Mouse (Mus musculus): ENCODE measurements at regions not wholly inside any gene's neighbourhood (a gene's known extent, or its start where the extent isn't known, plus 50 kb on each side); places are given as distances from the start of the nearest gene placed in this dataset.

- Histone ChIP-seq H3K9me3 (ENCODE audit: control insufficient read depth, low read length) (no peaks in the 10 kb centered on the region), H3K4me2 (ENCODE audit: low read length) (no peak overlapping the region), H3K4me3 (replicated peaks; ENCODE audit: low read length) (no peak overlapping the region), H3K4me1 (replicated peaks; ENCODE audit: control insufficient read depth, insufficient read depth, low read length) (peaks cover 9% of the 10 kb centered on the region), H3K9ac (replicated peaks; ENCODE audit: low read depth, low read length) (no peak overlapping the region), H3K27ac (ENCODE audit: low read length) (no peak overlapping the region), H3K27me3 (replicated peaks; ENCODE audit: control insufficient read depth, insufficient read depth, low read length) (no peaks in the 10 kb centered on the region), H3K36me3 (ENCODE audit: control insufficient read depth, insufficient read depth) (no peaks in the 10 kb centered on the region)
- 44% methylated on average over 9 of the region's 9 CpGs for whole genome bisulfite sequencing
- 0 out of 2 replicates have a peak, but pooled peaks have one; percentile 26 for ATAC-seq
Observed at GRCm38 (mm10) chr14:76778541-76779399, 222.1 kb upstream of the Serp2 start.

- H3K27ac ChIP-seq (ENCODE audit: low read length) = no peak overlapping the region
- no peak overlapping the region for H3K9ac ChIP-seq (replicated peaks; ENCODE audit: low read depth, low read length)
- H3K4me1 ChIP-seq (replicated peaks; ENCODE audit: control insufficient read depth, insufficient read depth, low read length) = peaks cover 8% of the 10 kb centered on the region; the same call in 1 of the 2 replicates
- H3K4me2 ChIP-seq (ENCODE audit: low read length) = no peak overlapping the region
- H3K27me3 ChIP-seq (replicated peaks; ENCODE audit: control insufficient read depth, insufficient read depth, low read length) = no peaks in the 10 kb centered on the region
- WGBS = 62% methylated on average over 3 of the region's 3 CpGs
- H3K4me3 ChIP-seq (replicated peaks; ENCODE audit: low read length) = no peak overlapping the region
- no peaks in the 10 kb centered on the region for H3K36me3 ChIP-seq (ENCODE audit: control insufficient read depth, insufficient read depth)
- H3K9me3 ChIP-seq (ENCODE audit: control insufficient read depth, low read length) = no peaks in the 10 kb centered on the region
- no peak for ATAC-seq
Observed at GRCm38 (mm10) chr14:76775387-76775924, 218.8 kb upstream of the Serp2 start.

- peak overlapping the region; percentile 29; the same call in 1 of the 2 replicates for H3K27ac ChIP-seq (ENCODE audit: low read length)
- no peak overlapping the region for H3K9ac ChIP-seq (replicated peaks; ENCODE audit: low read depth, low read length)
- H3K4me2 ChIP-seq (ENCODE audit: low read length) = no peak overlapping the region
- no peaks in the 10 kb centered on the region for H3K9me3 ChIP-seq (ENCODE audit: control insufficient read depth, low read length)
- ATAC-seq = peak; percentile 64; the same call in 1 of the 2 replicates
- H3K4me1 ChIP-seq (replicated peaks; ENCODE audit: control insufficient read depth, insufficient read depth, low read length) = peaks cover 5% of the 10 kb centered on the region; the same call in 1 of the 2 replicates
- H3K27me3 ChIP-seq (replicated peaks; ENCODE audit: control insufficient read depth, insufficient read depth, low read length) = no peaks in the 10 kb centered on the region
- WGBS = 25% methylated on average over 11 of the region's 11 CpGs
- no peak overlapping the region for H3K4me3 ChIP-seq (replicated peaks; ENCODE audit: low read length)
- H3K36me3 ChIP-seq (ENCODE audit: control insufficient read depth, insufficient read depth) = no peaks in the 10 kb centered on the region
Observed at GRCm38 (mm10) chr14:76772781-76773438, 216.2 kb upstream of the Serp2 start.

GRCm38 (mm10) chr14:76770106-76770505, 213.4 kb upstream of the Serp2 start:
- H3K27ac ChIP-seq (ENCODE audit: low read length) = no peak overlapping the region
- no peaks in the 10 kb centered on the region for H3K27me3 ChIP-seq (replicated peaks; ENCODE audit: control insufficient read depth, insufficient read depth, low read length)
- H3K4me1 ChIP-seq (replicated peaks; ENCODE audit: control insufficient read depth, insufficient read depth, low read length) = peaks cover 18% of the 10 kb centered on the region
- H3K9me3 ChIP-seq (ENCODE audit: control insufficient read depth, low read length) = no peaks in the 10 kb centered on the region
- WGBS = 93% methylated on average over 7 of the region's 7 CpGs
- no peak overlapping the region for H3K9ac ChIP-seq (replicated peaks; ENCODE audit: low read depth, low read length)
- no peak overlapping the region for H3K4me2 ChIP-seq (ENCODE audit: low read length)
- no peak overlapping the region for H3K4me3 ChIP-seq (replicated peaks; ENCODE audit: low read length)
- H3K36me3 ChIP-seq (ENCODE audit: control insufficient read depth, insufficient read depth) = no peaks in the 10 kb centered on the region
- no peak for ATAC-seq

- Histone ChIP-seq H3K27me3 (replicated peaks; ENCODE audit: control insufficient read depth, insufficient read depth, low read length) (no peaks in the 10 kb centered on the region), H3K9ac (replicated peaks; ENCODE audit: low read depth, low read length) (no peak overlapping the region), H3K4me3 (replicated peaks; ENCODE audit: low read length) (no peak overlapping the region), H3K4me2 (ENCODE audit: low read length) (no peak overlapping the region), H3K27ac (ENCODE audit: low read length) (no peak overlapping the region), H3K9me3 (ENCODE audit: control insufficient read depth, low read length) (no peaks in the 10 kb centered on the region), H3K36me3 (ENCODE audit: control insufficient read depth, insufficient read depth) (no peaks in the 10 kb centered on the region), H3K4me1 (replicated peaks; ENCODE audit: control insufficient read depth, insufficient read depth, low read length) (peaks cover 27% of the 10 kb centered on the region)
- ATAC-seq = no peak
- 67% methylated on average over 6 of the region's 6 CpGs for WGBS
Observed at GRCm38 (mm10) chr14:76767301-76767700, 210.6 kb upstream of the Serp2 start.

- H3K4me1 ChIP-seq (replicated peaks; ENCODE audit: control insufficient read depth, insufficient read depth, low read length) = peaks cover 27% of the 10 kb centered on the region
- H3K9ac ChIP-seq (replicated peaks; ENCODE audit: low read depth, low read length) = no peak overlapping the region
- peak overlapping the region; percentile 43; the same call in 1 of the 2 replicates for H3K27ac ChIP-seq (ENCODE audit: low read length)
- no peak overlapping the region for H3K4me3 ChIP-seq (replicated peaks; ENCODE audit: low read length)
- H3K36me3 ChIP-seq (ENCODE audit: control insufficient read depth, insufficient read depth) = no peaks in the 10 kb centered on the region
- H3K27me3 ChIP-seq (replicated peaks; ENCODE audit: control insufficient read depth, insufficient read depth, low read length) = no peaks in the 10 kb centered on the region
- 27% methylated on average over 10 of the region's 10 CpGs for WGBS
- ATAC-seq = peak; percentile 41
- no peaks in the 10 kb centered on the region for H3K9me3 ChIP-seq (ENCODE audit: control insufficient read depth, low read length)
- no peak overlapping the region for H3K4me2 ChIP-seq (ENCODE audit: low read length)
Observed at GRCm38 (mm10) chr14:76766186-76766713, 209.6 kb upstream of the Serp2 start.

GRCm38 (mm10) chr14:76765094-76765504, 208.4 kb upstream of the Serp2 start:
- Histone ChIP-seq H3K4me1 (replicated peaks; ENCODE audit: control insufficient read depth, insufficient read depth, low read length) (peaks cover 27% of the 10 kb centered on the region), H3K9ac (replicated peaks; ENCODE audit: low read depth, low read length) (no peak overlapping the region; the same call in 1 of the 2 replicates), H3K4me2 (ENCODE audit: low read length) (no peak overlapping the region), H3K4me3 (replicated peaks; ENCODE audit: low read length) (no peak overlapping the region), H3K27me3 (replicated peaks; ENCODE audit: control insufficient read depth, insufficient read depth, low read length) (no peaks in the 10 kb centered on the region), H3K36me3 (ENCODE audit: control insufficient read depth, insufficient read depth) (no peaks in the 10 kb centered on the region), H3K27ac (ENCODE audit: low read length) (peak overlapping the region; percentile 58; the same call in 1 of the 2 replicates), H3K9me3 (ENCODE audit: control insufficient read depth, low read length) (no peaks in the 10 kb centered on the region)
- 62% methylated on average over 6 of the region's 6 CpGs for WGBS
- peak; percentile 44 for ATAC-seq

GRCm38 (mm10) chr14:76764390-76764796, 207.7 kb upstream of the Serp2 start:
- H3K36me3 ChIP-seq (ENCODE audit: control insufficient read depth, insufficient read depth) = no peaks in the 10 kb centered on the region
- H3K9me3 ChIP-seq (ENCODE audit: control insufficient read depth, low read length) = no peaks in the 10 kb centered on the region
- 19% methylated on average over 7 of the region's 7 CpGs for WGBS
- ATAC-seq = peak; percentile 27; the same call in 1 of the 2 replicates
- peaks cover 27% of the 10 kb centered on the region for H3K4me1 ChIP-seq (replicated peaks; ENCODE audit: control insufficient read depth, insufficient read depth, low read length)
- no peak overlapping the region for H3K27ac ChIP-seq (ENCODE audit: low read length)
- 0 out of 2 replicates have a peak overlapping the region, but pooled peaks have one; percentile 9 for H3K9ac ChIP-seq (replicated peaks; ENCODE audit: low read depth, low read length)
- no peak overlapping the region for H3K4me2 ChIP-seq (ENCODE audit: low read length)
- H3K27me3 ChIP-seq (replicated peaks; ENCODE audit: control insufficient read depth, insufficient read depth, low read length) = no peaks in the 10 kb centered on the region
- H3K4me3 ChIP-seq (replicated peaks; ENCODE audit: low read length) = no peak overlapping the region

- no peaks in the 10 kb centered on the region for H3K27me3 ChIP-seq (replicated peaks; ENCODE audit: control insufficient read depth, insufficient read depth, low read length)
- H3K27ac ChIP-seq (ENCODE audit: low read length) = no peak overlapping the region
- no peaks in the 10 kb centered on the region for H3K9me3 ChIP-seq (ENCODE audit: control insufficient read depth, low read length)
- H3K4me3 ChIP-seq (replicated peaks; ENCODE audit: low read length) = no peak overlapping the region
- peaks cover 27% of the 10 kb centered on the region for H3K4me1 ChIP-seq (replicated peaks; ENCODE audit: control insufficient read depth, insufficient read depth, low read length)
- WGBS = 79% methylated on average over 7 of the region's 7 CpGs
- H3K36me3 ChIP-seq (ENCODE audit: control insufficient read depth, insufficient read depth) = no peaks in the 10 kb centered on the region
- H3K9ac ChIP-seq (replicated peaks; ENCODE audit: low read depth, low read length) = no peak overlapping the region
- no peak for ATAC-seq
- H3K4me2 ChIP-seq (ENCODE audit: low read length) = no peak overlapping the region
Observed at GRCm38 (mm10) chr14:76763539-76763938, 206.8 kb upstream of the Serp2 start.
